ENCODE assay signal across 8 mouse cellular contexts in genomic region chr9:21346627-21347365, GRCm38 (mm10). TPM values are rescaled to one million over a fixed set of nuclear protein-coding genes. Genes with fewer than 3 reads are reported as not detected.
DNase-seq lines count a peak whose midpoint lies in the region.
"Had no signal": no experiment of that assay in that cellular context is flagged by ENCODE, and none has a peak within 500 bp of the region (broad histone marks: within the 10 kb centered on the region; RNA-seq: fewer than 3 reads in every experiment).

No protein-coding gene starts in this region.

- intact Hi-C loops in left cerebral cortex, postnatal 4 days (cut with DNase I): no loop called here

- DNase-seq in left cerebral cortex, postnatal 4 days: peak; percentile 43
- DNase-seq in left cerebral cortex, adult 8-10 months (ENCODE audit: low spot score in 2 of 2): no peak
- peak; percentile 88 for DNase-seq in R1 (ENCODE audit: low read depth, low spot score)
- peak; percentile 68 to 70 for DNase-seq in cerebellum, adult 18-20 months
- DNase-seq in lung, postnatal 25 days (ENCODE audit: low spot score): peak; percentile 51
- no peak for DNase-seq in spleen, postnatal 4 days (ENCODE audit: low spot score in 2 of 2)
- no peak for DNase-seq in thymus, postnatal 25 days
- DNase-seq: gastrocnemius, postnatal 25 days had no signal

RNA-seq across cellular contexts. Expression of gene Ilf3, which starts 20.9 kb away (rescaled TPM):
- 100 to 1,000 TPM; 170 to 172 TPM for total RNA-seq in left cerebral cortex, postnatal 4 days (2021)
- total RNA-seq in left cerebral cortex, adult 8-10 months (2022): 10 to 100 TPM; 90.2 to 93.1 (median 91.0) TPM

RNA-seq across cellular contexts. Expression of gene Slc44a2, which starts 26.3 kb away (rescaled TPM):
- total RNA-seq in left cerebral cortex, postnatal 4 days (2021): 10 to 100 TPM; 69.9 to 71.5 TPM
- 10 to 100 TPM; 48.0 to 68.9 (median 52.3) TPM for total RNA-seq in left cerebral cortex, adult 8-10 months (2022)

RNA-seq across cellular contexts. Expression of gene Ap1m2, which starts 34.7 kb away (rescaled TPM):
- 1 to 10 TPM; 1.3 to 3.7 TPM for total RNA-seq in left cerebral cortex, postnatal 4 days (2021)
- 1 to 10 TPM; 1.2 to 1.5 (median 1.4) TPM for total RNA-seq in left cerebral cortex, adult 8-10 months (2022)
- total RNA-seq: gastrocnemius, postnatal 25 days had no signal

RNA-seq across cellular contexts. Expression of gene Cdkn2d, which starts 55.6 kb away (rescaled TPM):
- total RNA-seq in left cerebral cortex, postnatal 4 days (2021): 10 to 100 TPM; 58.3 to 63.6 TPM
- total RNA-seq in left cerebral cortex, adult 8-10 months (2022): 10 to 100 TPM; 53.5 to 63.9 (median 58.8) TPM

RNA-seq across cellular contexts. Expression of gene Kri1, which starts 59.0 kb away (rescaled TPM):
- 10 to 100 TPM; 46.7 to 49.2 TPM for total RNA-seq in left cerebral cortex, postnatal 4 days (2021)
- 10 to 100 TPM; 33.5 to 43.4 (median 39.4) TPM for total RNA-seq in left cerebral cortex, adult 8-10 months (2022)

Comparison
In these comparisons a context has a peak if more than half of its experiments do, and no peak if none do; other contexts are left out.
1. DNase-seq: peak in left cerebral cortex, postnatal 4 days (single experiment), R1 (single experiment), cerebellum, adult 18-20 months (2 of 2) and lung, postnatal 25 days (single experiment); none in left cerebral cortex, adult 8-10 months (0 of 2), spleen, postnatal 4 days (0 of 2) and thymus, postnatal 25 days (single experiment).